Mouse (Mus musculus): Measurements from ENCODE around the gene Fbxl7. TPM values are rescaled to one million over a fixed set of nuclear protein-coding genes. Genes with fewer than 3 reads are reported as not detected.
A peak's percentile ranks its signal among the peaks of the same experiment; 100 is the strongest.

Gene Fbxl7
- polyA plus RNA-seq, 1 experiment from 2014 or later, result 6.9 TPM

DNA sequence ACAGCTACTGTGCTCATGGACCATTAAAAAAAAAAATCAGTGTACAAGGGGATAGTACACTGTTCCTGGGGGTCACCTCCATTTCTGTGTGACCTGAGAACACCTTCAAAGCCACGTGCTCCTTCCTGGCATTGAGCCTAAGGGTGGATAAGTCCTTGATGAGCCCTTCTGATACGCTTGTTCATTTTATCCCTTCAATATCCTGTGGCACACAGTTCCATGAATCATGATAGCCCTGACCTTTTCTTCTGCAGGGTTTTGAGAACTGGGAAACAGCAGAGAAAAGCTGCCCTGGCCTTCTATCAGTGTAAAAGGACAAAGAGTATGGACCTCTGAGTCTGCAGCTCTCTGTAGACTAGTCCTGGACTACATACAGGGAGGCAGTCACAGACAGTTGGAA is 99.4 kb downstream of the Fbxl7 start:
- H3K27ac ChIP-seq (ENCODE audit: low read length), result peak overlapping the region; percentile 24; the same call in 1 of the 2 replicates
- 54% methylated on average over 2 of the region's 2 CpGs for WGBS

DNA sequence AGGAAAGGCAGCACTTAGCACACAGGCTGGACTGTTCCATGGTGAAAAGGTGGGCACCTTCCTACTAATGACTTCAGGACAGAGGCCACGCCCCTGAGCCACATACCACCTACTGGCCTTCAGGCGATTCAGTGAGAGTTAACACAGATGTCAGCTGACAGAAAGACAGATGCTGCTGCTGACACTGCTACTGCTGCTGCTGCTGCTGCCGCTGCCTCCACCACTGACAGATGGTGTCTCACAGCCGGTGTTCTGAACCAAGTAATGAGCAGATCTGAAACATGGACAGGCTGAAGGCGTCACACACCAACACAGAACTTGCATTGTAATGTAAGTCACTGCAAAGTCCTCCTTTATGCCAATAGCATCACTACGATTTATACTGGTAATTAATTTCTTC is 99.9 kb downstream of the Fbxl7 start:
- Histone ChIP-seq H3K4me3 (ENCODE audit: low read depth, low read length) (no peak overlapping the region), H3K27me3 (ENCODE audit: control insufficient read depth, insufficient read depth, low read depth, low read length) (no peaks in the 10 kb centered on the region), H3K4me2 (ENCODE audit: low read length) (no peak overlapping the region), H3K36me3 (ENCODE audit: control insufficient read depth, insufficient read depth, low read length) (no peaks in the 10 kb centered on the region), H3K27ac (ENCODE audit: low read length) (no peak overlapping the region), H3K9me3 (replicated peaks; ENCODE audit: control insufficient read depth, low read length, poor library complexity, severe bottlenecking) (0 out of 2 replicates have a peak, but pooled peaks cover 3% of the 10 kb centered on the region), H3K9ac (ENCODE audit: low read depth, low read length) (no peak overlapping the region), H3K4me1 (ENCODE audit: control insufficient read depth, insufficient read depth, low read length) (no peaks in the 10 kb centered on the region)
- 42% methylated on average over 6 of the region's 6 CpGs for WGBS
- ATAC-seq, result peak; percentile 86

More for the DNA sequence above, 99.4 kb downstream of the Fbxl7 start:
- H3K27me3 ChIP-seq (ENCODE audit: control insufficient read depth, insufficient read depth, low read depth, low read length), result no peaks in the 10 kb centered on the region
- no peak overlapping the region for H3K9ac ChIP-seq (ENCODE audit: low read depth, low read length)
- H3K9me3 ChIP-seq (replicated peaks; ENCODE audit: control insufficient read depth, low read length, poor library complexity, severe bottlenecking), result 0 out of 2 replicates have a peak, but pooled peaks cover 3% of the 10 kb centered on the region
- H3K36me3 ChIP-seq (ENCODE audit: control insufficient read depth, insufficient read depth, low read length), result no peaks in the 10 kb centered on the region
- H3K4me1 ChIP-seq (ENCODE audit: control insufficient read depth, insufficient read depth, low read length), result no peaks in the 10 kb centered on the region
- no peak overlapping the region for H3K4me2 ChIP-seq (ENCODE audit: low read length)
- peak; percentile 54; the same call in 1 of the 2 replicates for ATAC-seq
- no peak overlapping the region for H3K4me3 ChIP-seq (ENCODE audit: low read depth, low read length)

DNA sequence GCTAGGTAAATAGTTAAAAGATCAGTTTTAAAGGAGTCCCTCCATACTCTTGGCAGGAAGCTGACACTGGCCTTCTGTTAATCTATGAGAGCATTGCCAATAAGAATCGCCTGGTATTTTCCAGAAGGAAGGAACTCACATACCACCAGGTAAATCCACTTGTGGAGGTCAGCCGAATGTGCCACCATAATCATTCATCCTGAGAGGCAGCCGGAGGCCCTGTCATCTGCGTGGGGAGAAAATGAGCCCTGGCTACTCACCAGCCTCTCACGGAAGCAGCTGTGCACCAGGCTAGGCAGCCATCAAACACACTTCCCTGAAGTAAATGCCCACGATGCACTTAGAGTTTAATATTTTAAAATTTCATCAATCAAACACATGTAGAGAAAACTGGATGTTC is 108.2 kb downstream of the Fbxl7 start:
- H3K4me3 ChIP-seq (ENCODE audit: low read depth, low read length), result no peak overlapping the region
- H3K4me2 ChIP-seq (ENCODE audit: low read length), result no peak overlapping the region
- no peak overlapping the region for H3K9ac ChIP-seq (ENCODE audit: low read depth, low read length)
- 93% methylated on average over 6 of the region's 6 CpGs for WGBS
- no peaks in the 10 kb centered on the region for H3K27me3 ChIP-seq (ENCODE audit: control insufficient read depth, insufficient read depth, low read depth, low read length)
- H3K27ac ChIP-seq (ENCODE audit: low read length), result no peak overlapping the region
- H3K36me3 ChIP-seq (ENCODE audit: control insufficient read depth, insufficient read depth, low read length), result no peaks in the 10 kb centered on the region
- ATAC-seq, result no peak
- no peaks in the 10 kb centered on the region for H3K9me3 ChIP-seq (replicated peaks; ENCODE audit: control insufficient read depth, low read length, poor library complexity, severe bottlenecking)
- no peaks in the 10 kb centered on the region for H3K4me1 ChIP-seq (ENCODE audit: control insufficient read depth, insufficient read depth, low read length)

DNA sequence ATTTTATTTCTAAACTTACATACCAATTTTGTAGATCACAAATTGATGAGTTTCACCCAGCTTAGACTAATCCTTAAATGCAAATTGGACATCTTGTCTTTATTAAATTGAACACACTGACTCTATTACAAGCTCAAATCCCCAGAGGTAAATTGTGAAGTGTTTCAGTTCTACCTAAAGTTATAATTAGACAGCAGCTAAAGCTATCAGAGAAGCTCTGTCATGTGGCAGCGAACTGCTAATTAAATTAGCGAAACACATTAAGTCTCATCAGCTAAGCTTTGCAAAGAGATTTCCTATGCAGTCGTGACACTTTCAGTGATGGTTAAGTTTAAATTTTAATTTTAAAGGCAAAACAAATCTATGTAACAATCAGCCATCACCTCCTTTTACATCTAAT is 114.8 kb downstream of the Fbxl7 start:
- Histone ChIP-seq H3K27me3 (ENCODE audit: control insufficient read depth, insufficient read depth, low read depth, low read length) (no peaks in the 10 kb centered on the region), H3K4me3 (ENCODE audit: low read depth, low read length) (no peak overlapping the region), H3K9me3 (replicated peaks; ENCODE audit: control insufficient read depth, low read length, poor library complexity, severe bottlenecking) (no peaks in the 10 kb centered on the region), H3K36me3 (ENCODE audit: control insufficient read depth, insufficient read depth, low read length) (no peaks in the 10 kb centered on the region), H3K9ac (ENCODE audit: low read depth, low read length) (no peak overlapping the region), H3K4me1 (ENCODE audit: control insufficient read depth, insufficient read depth, low read length) (no peaks in the 10 kb centered on the region), H3K27ac (ENCODE audit: low read length) (no peak overlapping the region), H3K4me2 (ENCODE audit: low read length) (no peak overlapping the region)
- no peak for ATAC-seq
- 75% methylated on average over 3 of the region's 3 CpGs for WGBS

DNA sequence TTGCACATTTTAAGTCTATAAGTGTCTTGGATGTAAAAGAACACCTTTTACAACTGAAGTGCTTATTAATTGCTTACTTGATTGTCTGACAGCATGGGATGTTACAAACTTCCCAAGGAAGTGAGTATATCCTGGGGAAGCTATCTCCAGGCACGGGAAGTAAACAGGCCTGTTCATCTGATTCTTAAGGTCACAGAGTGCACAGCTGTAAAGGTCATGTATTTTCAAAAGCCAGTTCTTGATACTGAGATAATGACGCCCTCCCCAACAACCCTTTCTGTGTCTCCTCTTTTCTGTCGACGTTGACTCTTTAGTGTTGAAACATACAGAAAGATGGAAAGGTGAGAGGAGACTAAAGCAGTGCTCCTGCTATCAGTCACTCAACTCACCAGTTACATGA is 116.3 kb downstream of the Fbxl7 start:
- H3K4me2 ChIP-seq (ENCODE audit: low read length), result no peak overlapping the region
- no peak overlapping the region for H3K9ac ChIP-seq (ENCODE audit: low read depth, low read length)
- H3K4me3 ChIP-seq (ENCODE audit: low read depth, low read length), result no peak overlapping the region
- no peak for ATAC-seq
- H3K36me3 ChIP-seq (ENCODE audit: control insufficient read depth, insufficient read depth, low read length), result no peaks in the 10 kb centered on the region
- 86% methylated on average over 4 of the region's 4 CpGs for WGBS
- H3K9me3 ChIP-seq (replicated peaks; ENCODE audit: control insufficient read depth, low read length, poor library complexity, severe bottlenecking), result no peaks in the 10 kb centered on the region
- no peaks in the 10 kb centered on the region for H3K4me1 ChIP-seq (ENCODE audit: control insufficient read depth, insufficient read depth, low read length)
- H3K27me3 ChIP-seq (ENCODE audit: control insufficient read depth, insufficient read depth, low read depth, low read length), result no peaks in the 10 kb centered on the region
- no peak overlapping the region for H3K27ac ChIP-seq (ENCODE audit: low read length)

DNA sequence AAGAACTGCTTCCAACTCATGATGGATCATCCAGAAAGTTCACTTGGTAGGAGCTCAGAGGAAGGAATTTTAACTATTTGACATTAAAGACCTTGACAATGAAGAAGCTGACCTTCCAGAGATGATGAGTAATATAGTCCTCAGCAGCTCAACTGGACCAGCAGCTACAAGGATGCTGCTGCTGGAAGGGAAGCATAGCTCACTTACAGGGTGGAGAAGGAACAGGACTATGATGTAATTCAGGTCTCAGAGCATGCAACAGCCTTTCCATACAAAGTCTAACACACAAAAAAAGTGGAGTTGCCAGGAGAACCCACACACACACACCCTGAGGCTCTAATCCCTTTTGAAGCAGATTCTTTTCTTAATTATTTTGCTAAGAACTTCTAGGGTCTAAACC is 119.7 kb downstream of the Fbxl7 start:
- H3K4me1 ChIP-seq (ENCODE audit: control insufficient read depth, insufficient read depth, low read length), result no peaks in the 10 kb centered on the region
- no peaks in the 10 kb centered on the region for H3K36me3 ChIP-seq (ENCODE audit: control insufficient read depth, insufficient read depth, low read length)
- no peak overlapping the region for H3K4me2 ChIP-seq (ENCODE audit: low read length)
- H3K4me3 ChIP-seq (ENCODE audit: low read depth, low read length), result no peak overlapping the region
- no peaks in the 10 kb centered on the region for H3K27me3 ChIP-seq (ENCODE audit: control insufficient read depth, insufficient read depth, low read depth, low read length)
- H3K27ac ChIP-seq (ENCODE audit: low read length), result no peak overlapping the region
- no peak for ATAC-seq
- no peak overlapping the region for H3K9ac ChIP-seq (ENCODE audit: low read depth, low read length)
- H3K9me3 ChIP-seq (replicated peaks; ENCODE audit: control insufficient read depth, low read length, poor library complexity, severe bottlenecking), result no peaks in the 10 kb centered on the region

DNA sequence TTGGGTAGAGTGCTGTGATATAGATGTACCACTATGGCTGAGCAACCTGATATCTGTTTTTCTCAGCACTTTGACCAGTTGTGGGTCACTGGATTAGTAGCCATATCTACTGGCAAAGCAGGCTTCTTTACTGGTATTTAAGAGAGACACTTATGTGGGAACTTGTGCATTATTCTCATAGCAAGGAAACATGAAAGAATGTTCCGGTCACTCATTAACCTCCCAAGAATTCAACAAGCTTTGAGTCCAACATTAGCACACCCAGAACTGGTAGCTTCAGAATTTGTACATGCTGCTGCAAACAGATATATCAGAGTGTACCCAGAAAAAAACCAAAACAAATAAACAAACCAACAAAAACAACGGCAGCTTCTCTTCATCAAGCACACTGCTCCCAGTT is 120.5 kb downstream of the Fbxl7 start:
- ATAC-seq, result no peak
- Histone ChIP-seq H3K27ac (ENCODE audit: low read length) (no peak overlapping the region), H3K4me3 (ENCODE audit: low read depth, low read length) (no peak overlapping the region), H3K9ac (ENCODE audit: low read depth, low read length) (no peak overlapping the region), H3K4me2 (ENCODE audit: low read length) (no peak overlapping the region), H3K27me3 (ENCODE audit: control insufficient read depth, insufficient read depth, low read depth, low read length) (no peaks in the 10 kb centered on the region), H3K9me3 (replicated peaks; ENCODE audit: control insufficient read depth, low read length, poor library complexity, severe bottlenecking) (no peaks in the 10 kb centered on the region), H3K36me3 (ENCODE audit: control insufficient read depth, insufficient read depth, low read length) (no peaks in the 10 kb centered on the region), H3K4me1 (ENCODE audit: control insufficient read depth, insufficient read depth, low read length) (no peaks in the 10 kb centered on the region)
- 96% methylated on average over 2 of the region's 2 CpGs for WGBS

DNA sequence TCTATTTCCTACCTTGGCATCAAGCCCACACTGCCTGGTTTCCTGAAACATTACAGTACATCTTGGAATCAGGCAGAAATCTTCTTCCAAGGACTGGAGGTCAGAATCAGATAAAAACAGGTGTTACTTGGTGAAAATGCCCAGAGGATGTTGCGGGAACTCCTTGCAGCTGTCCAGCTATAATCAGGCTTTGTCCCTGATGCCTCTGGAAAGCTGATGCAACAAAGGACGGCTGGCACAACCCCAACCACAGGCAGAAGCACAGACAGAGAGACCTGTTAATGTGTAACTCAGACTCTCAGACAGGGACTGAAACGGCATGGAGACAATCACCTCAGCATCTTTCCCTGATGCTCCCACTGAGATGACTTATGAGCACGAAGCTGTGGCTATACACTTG is 133.7 kb downstream of the Fbxl7 start:
- no peak for ATAC-seq
- H3K27me3 ChIP-seq (ENCODE audit: control insufficient read depth, insufficient read depth, low read depth, low read length), result no peaks in the 10 kb centered on the region
- WGBS, result 56% methylated on average over 4 of the region's 4 CpGs
- H3K4me2 ChIP-seq (ENCODE audit: low read length), result no peak overlapping the region
- H3K4me3 ChIP-seq (ENCODE audit: low read depth, low read length), result no peak overlapping the region
- H3K9me3 ChIP-seq (replicated peaks; ENCODE audit: control insufficient read depth, low read length, poor library complexity, severe bottlenecking), result no peaks in the 10 kb centered on the region
- H3K4me1 ChIP-seq (ENCODE audit: control insufficient read depth, insufficient read depth, low read length), result no peaks in the 10 kb centered on the region
- no peaks in the 10 kb centered on the region for H3K36me3 ChIP-seq (ENCODE audit: control insufficient read depth, insufficient read depth, low read length)
- H3K27ac ChIP-seq (ENCODE audit: low read length), result no peak overlapping the region
- no peak overlapping the region for H3K9ac ChIP-seq (ENCODE audit: low read depth, low read length)

DNA sequence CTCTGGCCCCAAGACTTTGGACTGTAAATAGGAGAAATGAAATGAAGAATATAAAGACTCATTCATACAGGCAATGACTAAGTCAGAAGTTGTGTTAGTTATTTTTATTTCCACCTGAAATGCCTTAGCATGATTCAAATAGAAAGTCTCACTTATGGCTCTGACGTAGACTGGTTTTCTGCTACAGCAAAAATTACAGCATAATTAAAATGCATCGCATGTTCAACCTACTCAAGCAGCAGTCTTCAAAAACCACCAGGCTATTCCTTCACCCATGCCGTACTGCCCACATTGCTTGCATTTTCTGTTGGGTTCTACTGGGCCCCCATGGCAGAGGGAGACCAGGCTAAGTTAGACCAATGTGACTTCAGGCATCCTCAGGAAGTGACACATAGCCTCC is 146.9 kb downstream of the Fbxl7 start:
- 94% methylated on average over 3 of the region's 3 CpGs for WGBS
- no peak for ATAC-seq
- no peaks in the 10 kb centered on the region for H3K4me1 ChIP-seq (ENCODE audit: control insufficient read depth, insufficient read depth, low read length)
- H3K4me2 ChIP-seq (ENCODE audit: low read length), result no peak overlapping the region
- no peaks in the 10 kb centered on the region for H3K36me3 ChIP-seq (ENCODE audit: control insufficient read depth, insufficient read depth, low read length)
- no peaks in the 10 kb centered on the region for H3K27me3 ChIP-seq (ENCODE audit: control insufficient read depth, insufficient read depth, low read depth, low read length)
- H3K9ac ChIP-seq (ENCODE audit: low read depth, low read length), result no peak overlapping the region
- H3K4me3 ChIP-seq (ENCODE audit: low read depth, low read length), result no peak overlapping the region
- no peak overlapping the region for H3K27ac ChIP-seq (ENCODE audit: low read length)
- no peaks in the 10 kb centered on the region for H3K9me3 ChIP-seq (replicated peaks; ENCODE audit: control insufficient read depth, low read length, poor library complexity, severe bottlenecking)

DNA sequence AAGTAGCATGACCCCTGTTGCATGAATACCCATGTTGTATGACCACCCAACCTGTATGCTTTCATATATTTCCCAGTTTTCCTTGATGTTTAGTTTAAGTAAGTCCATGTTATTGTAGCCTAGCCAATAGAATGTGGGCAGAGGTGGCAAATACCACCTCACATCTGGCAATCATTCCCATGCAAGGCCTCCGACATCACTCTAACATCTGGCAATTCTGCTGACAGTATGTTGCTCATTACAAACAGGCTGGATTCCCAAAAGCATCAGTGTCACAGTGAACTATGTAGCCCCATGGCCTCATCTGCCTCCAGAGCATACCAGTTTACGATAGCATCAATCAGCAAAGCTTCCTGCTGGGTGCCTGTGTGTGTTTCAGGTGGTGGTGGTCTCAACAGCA is 163.0 kb downstream of the Fbxl7 start:
- Histone ChIP-seq H3K27me3 (ENCODE audit: control insufficient read depth, insufficient read depth, low read depth, low read length) (no peaks in the 10 kb centered on the region), H3K4me1 (ENCODE audit: control insufficient read depth, insufficient read depth, low read length) (no peaks in the 10 kb centered on the region), H3K4me2 (ENCODE audit: low read length) (no peak overlapping the region), H3K36me3 (ENCODE audit: control insufficient read depth, insufficient read depth, low read length) (no peaks in the 10 kb centered on the region), H3K4me3 (ENCODE audit: low read depth, low read length) (no peak overlapping the region), H3K27ac (ENCODE audit: low read length) (no peak overlapping the region), H3K9me3 (replicated peaks; ENCODE audit: control insufficient read depth, low read length, poor library complexity, severe bottlenecking) (no peaks in the 10 kb centered on the region), H3K9ac (ENCODE audit: low read depth, low read length) (no peak overlapping the region)
- no peak for ATAC-seq
- WGBS, result 81% methylated on average over 2 of the region's 2 CpGs

Measured in midbrain, embryonic 16.5 days (tissue).